Mouse (Mus musculus): ENCODE measurements around the gene Itgb4. TPM values are rescaled to one million over a fixed set of nuclear protein-coding genes. Genes with fewer than 3 reads are reported as not detected.
A peak's percentile ranks its signal among the peaks of the same experiment; 100 is the strongest.

Itgb4 gene
- polyA plus RNA-seq, 1 experiment, result 1.3 TPM

GRCm38 (mm10) chr11:116030088-116030897 is 55.8 kb downstream of the Itgb4 start, which contains the start of gene Unk:
TSS of gene Unk (plus strand) at chr11:116030322.
- TF ChIP-seq POLR2A (IDR thresholded peaks at IDR 0.05; ENCODE audit: low read depth, low read length) (peak; percentile 81), CTCF (IDR thresholded peaks at IDR 0.05; ENCODE audit: borderline replicate concordance, insufficient read depth, low read length) (no peak)
- H3K4me1 ChIP-seq (ENCODE audit: control insufficient read depth, insufficient read depth, low read length), result no peaks in the 10 kb centered on the region

GRCm38 (mm10) chr11:116030898-116031845 is 56.7 kb downstream of the Itgb4 start:
- H3K4me1 ChIP-seq (ENCODE audit: control insufficient read depth, insufficient read depth, low read length), result no peaks in the 10 kb centered on the region
- H3K4me3 ChIP-seq (ENCODE audit: insufficient read depth, low read length), result peak overlapping the region; percentile 62
- peak; percentile 70 for TF ChIP-seq POLR2A (IDR thresholded peaks at IDR 0.05; ENCODE audit: low read depth, low read length)
- no peak for TF ChIP-seq CTCF (IDR thresholded peaks at IDR 0.05; ENCODE audit: borderline replicate concordance, insufficient read depth, low read length)
- H3K27ac ChIP-seq (ENCODE audit: insufficient read depth, low read length), result peak overlapping the region; percentile 97

More at GRCm38 (mm10) chr11:116030088-116030897, 55.8 kb downstream of the Itgb4 start, which contains the start of gene Unk:
- H3K27ac ChIP-seq (ENCODE audit: insufficient read depth, low read length), result peak within 1 kb of the TSS; percentile 97
- H3K4me3 ChIP-seq (ENCODE audit: insufficient read depth, low read length), result peak within 1 kb of the TSS; percentile 62

DNA sequence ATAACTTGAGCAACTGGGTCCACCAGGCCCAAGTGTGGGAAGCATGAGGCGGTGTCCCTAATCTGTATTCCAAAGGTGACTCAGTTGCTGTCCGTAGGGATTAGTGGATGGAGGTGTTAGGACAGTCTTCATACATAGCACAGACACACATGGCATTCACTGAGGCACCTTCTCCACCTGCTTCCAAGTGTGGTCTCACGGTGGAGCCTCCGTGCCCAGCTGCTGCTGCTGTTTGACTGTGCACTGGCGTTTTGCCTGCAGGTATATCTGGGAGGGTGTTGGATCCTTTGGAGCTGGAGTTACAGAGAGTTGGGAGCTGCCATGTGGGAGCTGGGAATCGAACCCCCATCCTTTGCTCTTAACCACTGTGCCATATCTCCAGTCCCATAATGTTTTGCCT is 60.1 kb downstream of the Itgb4 start:
- TF ChIP-seq POLR2A (IDR thresholded peaks at IDR 0.05; ENCODE audit: low read depth, low read length) (no peak), CTCF (IDR thresholded peaks at IDR 0.05; ENCODE audit: borderline replicate concordance, insufficient read depth, low read length) (no peak)
- H3K4me3 ChIP-seq (ENCODE audit: insufficient read depth, low read length), result no peak overlapping the region
- H3K4me1 ChIP-seq (ENCODE audit: control insufficient read depth, insufficient read depth, low read length), result no peaks in the 10 kb centered on the region
- H3K27ac ChIP-seq (ENCODE audit: insufficient read depth, low read length), result no peak overlapping the region

- no peak overlapping the region for H3K4me3 ChIP-seq (ENCODE audit: insufficient read depth, low read length)
- no peak for TF ChIP-seq CTCF (IDR thresholded peaks at IDR 0.05; ENCODE audit: borderline replicate concordance, insufficient read depth, low read length)
- TF ChIP-seq POLR2A (IDR thresholded peaks at IDR 0.05; ENCODE audit: low read depth, low read length), result no peak
- no peak overlapping the region for H3K27ac ChIP-seq (ENCODE audit: insufficient read depth, low read length)
- no peaks in the 10 kb centered on the region for H3K4me1 ChIP-seq (ENCODE audit: control insufficient read depth, insufficient read depth, low read length)
Measured at GRCm38 (mm10) chr11:116036671-116037070, 62.2 kb downstream of the Itgb4 start.

DNA sequence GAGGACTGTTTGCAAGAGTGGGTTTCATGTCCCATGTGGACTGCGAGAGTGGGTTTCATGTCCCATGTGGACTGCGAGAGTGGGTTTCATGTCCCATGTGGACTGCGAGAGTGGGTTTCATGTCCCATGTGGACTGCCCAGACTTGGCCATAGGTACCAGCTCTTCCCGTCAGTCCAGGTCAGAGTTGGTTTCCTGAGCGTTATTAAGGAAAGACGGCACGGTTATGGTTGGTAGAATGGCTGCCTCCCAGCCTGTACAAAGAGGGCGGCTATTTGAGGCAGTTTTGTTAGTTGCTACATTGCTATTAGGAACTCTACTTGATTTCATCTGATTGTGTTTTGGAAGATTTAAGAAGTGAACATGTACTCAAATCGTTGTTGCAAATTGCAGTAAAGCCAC is 63.3 kb downstream of the Itgb4 start:
- Histone ChIP-seq H3K27ac (ENCODE audit: insufficient read depth, low read length) (no peak overlapping the region), H3K4me3 (ENCODE audit: insufficient read depth, low read length) (no peak overlapping the region), H3K4me1 (ENCODE audit: control insufficient read depth, insufficient read depth, low read length) (peaks cover 2% of the 10 kb centered on the region; the same call in 1 of the 2 replicates)
- TF ChIP-seq CTCF (IDR thresholded peaks at IDR 0.05; ENCODE audit: borderline replicate concordance, insufficient read depth, low read length) (no peak), POLR2A (IDR thresholded peaks at IDR 0.05; ENCODE audit: low read depth, low read length) (no peak)

- H3K4me1 ChIP-seq (ENCODE audit: control insufficient read depth, insufficient read depth, low read length), result peaks cover 3% of the 10 kb centered on the region
- no peak overlapping the region for H3K4me3 ChIP-seq (ENCODE audit: insufficient read depth, low read length)
- TF ChIP-seq POLR2A (IDR thresholded peaks at IDR 0.05; ENCODE audit: low read depth, low read length) (no peak), CTCF (IDR thresholded peaks at IDR 0.05; ENCODE audit: borderline replicate concordance, insufficient read depth, low read length) (no peak)
- no peak overlapping the region for H3K27ac ChIP-seq (ENCODE audit: insufficient read depth, low read length)
Measured at GRCm38 (mm10) chr11:116040593-116040992, 66.1 kb downstream of the Itgb4 start.

GRCm38 (mm10) chr11:116041833-116042232 is 67.3 kb downstream of the Itgb4 start:
- Histone ChIP-seq H3K4me1 (ENCODE audit: control insufficient read depth, insufficient read depth, low read length) (peaks cover 3% of the 10 kb centered on the region), H3K27ac (ENCODE audit: insufficient read depth, low read length) (no peak overlapping the region)
- TF ChIP-seq CTCF (IDR thresholded peaks at IDR 0.05; ENCODE audit: borderline replicate concordance, insufficient read depth, low read length), result no peak
- no peak for TF ChIP-seq POLR2A (IDR thresholded peaks at IDR 0.05; ENCODE audit: low read depth, low read length)

GRCm38 (mm10) chr11:116042372-116043138 is 68.0 kb downstream of the Itgb4 start:
- peaks cover 3% of the 10 kb centered on the region for H3K4me1 ChIP-seq (ENCODE audit: control insufficient read depth, insufficient read depth, low read length)
- no peak overlapping the region for H3K4me3 ChIP-seq (ENCODE audit: insufficient read depth, low read length)
- TF ChIP-seq CTCF (IDR thresholded peaks at IDR 0.05; ENCODE audit: borderline replicate concordance, insufficient read depth, low read length) (no peak), POLR2A (IDR thresholded peaks at IDR 0.05; ENCODE audit: low read depth, low read length) (no peak)
- peak overlapping the region; percentile 22; the same call in 1 of the 2 replicates for H3K27ac ChIP-seq (ENCODE audit: insufficient read depth, low read length)

More at GRCm38 (mm10) chr11:116041833-116042232, 67.3 kb downstream of the Itgb4 start:
- H3K4me3 ChIP-seq (ENCODE audit: insufficient read depth, low read length), result no peak overlapping the region

DNA sequence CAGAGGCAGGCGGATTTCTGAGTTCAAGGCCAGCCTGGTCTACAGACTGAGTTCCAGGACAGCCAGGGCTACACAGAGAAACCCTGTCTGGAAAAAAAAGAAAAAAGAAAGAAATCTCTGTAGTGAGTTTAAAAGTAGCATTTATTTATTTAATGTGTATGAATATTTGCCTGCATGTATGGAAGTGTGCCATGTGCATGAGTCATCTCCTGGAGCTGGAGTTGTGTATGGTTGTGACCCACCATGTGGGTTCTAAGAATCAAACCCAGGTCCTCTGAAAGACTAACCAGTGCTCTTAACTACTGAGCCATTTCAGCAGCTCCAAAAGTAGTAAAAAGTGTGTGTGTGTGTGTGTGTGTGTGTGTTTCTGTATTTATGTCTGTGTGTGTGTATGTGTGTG is 68.8 kb downstream of the Itgb4 start:
- no peak overlapping the region for H3K4me3 ChIP-seq (ENCODE audit: insufficient read depth, low read length)
- peaks cover 3% of the 10 kb centered on the region for H3K4me1 ChIP-seq (ENCODE audit: control insufficient read depth, insufficient read depth, low read length)
- no peak for TF ChIP-seq POLR2A (IDR thresholded peaks at IDR 0.05; ENCODE audit: low read depth, low read length)
- TF ChIP-seq CTCF (IDR thresholded peaks at IDR 0.05; ENCODE audit: borderline replicate concordance, insufficient read depth, low read length), result no peak
- H3K27ac ChIP-seq (ENCODE audit: insufficient read depth, low read length), result no peak overlapping the region
